Mouse (Mus musculus): ENCODE results near the gene H2-DMb1. TPM values are rescaled to one million over a fixed set of nuclear protein-coding genes. Genes with fewer than 3 reads are reported as not detected.

The H2-DMb1 gene
- polyA plus RNA-seq, 1 experiment: 322 TPM

DNA sequence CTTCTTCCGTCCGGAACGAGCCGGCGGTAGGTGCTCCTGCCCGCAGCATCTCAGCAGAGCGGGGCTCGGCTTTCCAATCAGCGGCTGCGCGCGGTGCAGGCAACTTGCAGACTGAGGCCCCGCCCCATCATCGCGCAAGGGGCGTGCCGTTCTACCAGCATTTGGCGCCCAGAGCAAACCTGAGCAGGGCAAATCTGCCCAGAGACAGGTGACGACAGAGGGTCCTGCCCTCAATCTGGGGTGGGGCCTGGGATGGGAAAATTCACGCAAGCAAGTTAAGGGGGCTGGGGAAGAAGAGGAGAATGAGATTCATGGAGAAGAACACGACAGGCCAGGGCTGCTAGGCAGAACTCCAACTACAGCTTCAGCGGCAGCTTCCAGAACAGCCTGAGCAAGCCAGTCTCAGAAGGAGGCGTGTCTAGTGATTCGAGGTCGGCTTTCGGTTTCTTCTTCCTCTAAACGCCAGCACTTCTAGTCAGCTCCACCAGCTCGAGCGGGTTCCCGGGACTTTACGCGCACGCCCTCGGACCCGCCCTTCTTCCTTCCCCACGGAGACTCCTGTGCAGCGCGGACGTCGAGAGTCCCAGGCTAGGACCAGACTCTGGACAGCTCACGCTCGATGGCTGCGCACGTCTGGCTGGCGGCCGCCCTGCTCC lies 34.5 kb downstream of the H2-DMb1 start, which contains the start of the genes Tap1 and Psmb9:
Tap1 (plus strand) TSS at position 293 of the 656 bp plus-strand sequence.
Psmb9 (minus strand) TSS at position 504 of the 656 bp plus-strand sequence.
- Histone ChIP-seq H3K36me3 (ENCODE audit: control insufficient read depth, insufficient read depth, low read length) (peaks cover 39% of the 10 kb centered on the region), H3K4me3 (ENCODE audit: extremely low read depth, insufficient read depth, insufficient read length) (peak within 1 kb of the TSS; percentile 90)
- no peak for TF ChIP-seq CTCF (IDR thresholded peaks at IDR 0.05; ENCODE audit: extremely low read depth, insufficient read depth, insufficient read length, insufficient replicate concordance)
- peak; percentile 91 for TF ChIP-seq POLR2A (IDR thresholded peaks at IDR 0.05; ENCODE audit: low read depth, low read length)

DNA sequence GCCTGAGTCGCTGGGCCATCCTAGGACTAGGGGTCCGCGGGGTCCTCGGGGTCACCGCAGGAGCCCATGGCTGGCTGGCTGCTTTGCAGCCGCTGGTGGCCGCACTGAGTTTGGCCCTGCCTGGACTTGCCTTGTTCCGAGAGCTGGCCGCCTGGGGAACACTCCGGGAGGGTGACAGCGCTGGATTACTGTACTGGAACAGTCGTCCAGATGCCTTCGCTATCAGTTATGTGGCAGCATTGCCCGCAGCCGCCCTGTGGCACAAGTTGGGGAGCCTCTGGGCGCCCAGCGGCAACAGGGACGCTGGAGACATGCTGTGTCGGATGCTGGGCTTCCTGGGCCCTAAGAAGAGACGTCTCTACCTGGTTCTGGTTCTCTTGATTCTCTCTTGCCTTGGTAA lies 35.1 kb downstream of the H2-DMb1 start:
- TF ChIP-seq POLR2A (IDR thresholded peaks at IDR 0.05; ENCODE audit: low read depth, low read length): no peak
- no peak for TF ChIP-seq CTCF (IDR thresholded peaks at IDR 0.05; ENCODE audit: extremely low read depth, insufficient read depth, insufficient read length, insufficient replicate concordance)
- Histone ChIP-seq H3K27me3 (ENCODE audit: control insufficient read depth, insufficient read depth, low read length) (no peaks in the 10 kb centered on the region), H3K36me3 (ENCODE audit: control insufficient read depth, insufficient read depth, low read length) (peaks cover 41% of the 10 kb centered on the region), H3K27ac (ENCODE audit: insufficient read depth, low read length) (peak overlapping the region; percentile 98), H3K4me1 (ENCODE audit: control insufficient read depth, insufficient read depth, insufficient read length) (peaks cover 21% of the 10 kb centered on the region; the same call in 1 of the 2 replicates), H3K4me3 (ENCODE audit: extremely low read depth, insufficient read depth, insufficient read length) (peak overlapping the region; percentile 90)
- WGBS: 0% methylated on average over 20 of the region's 20 CpGs
- no peak for DNase-seq (ENCODE audit: low read depth in 1 of 2, low spot score in 2 of 2)

More for the DNA sequence above, 34.5 kb downstream of the H2-DMb1 start, which contains the start of the genes Tap1 and Psmb9:
- H3K4me1 ChIP-seq (ENCODE audit: control insufficient read depth, insufficient read depth, insufficient read length): peaks cover 21% of the 10 kb centered on the region; the same call in 1 of the 2 replicates
- H3K27me3 ChIP-seq (ENCODE audit: control insufficient read depth, insufficient read depth, low read length): no peaks in the 10 kb centered on the region
- peak; percentile 97 to 100 for DNase-seq (ENCODE audit: low read depth in 1 of 2, low spot score in 2 of 2)
- H3K27ac ChIP-seq (ENCODE audit: insufficient read depth, low read length): peak within 1 kb of the TSS; percentile 98
- WGBS: under 1% methylated on average over 46 of the region's 46 CpGs

- Histone ChIP-seq H3K4me3 (ENCODE audit: extremely low read depth, insufficient read depth, insufficient read length) (peak overlapping the region; percentile 54), H3K4me1 (ENCODE audit: control insufficient read depth, insufficient read depth, insufficient read length) (peaks cover 21% of the 10 kb centered on the region; the same call in 1 of the 2 replicates), H3K27ac (ENCODE audit: insufficient read depth, low read length) (peak overlapping the region; percentile 38; the same call in 1 of the 2 replicates), H3K36me3 (ENCODE audit: control insufficient read depth, insufficient read depth, low read length) (peaks cover 39% of the 10 kb centered on the region), H3K27me3 (ENCODE audit: control insufficient read depth, insufficient read depth, low read length) (no peaks in the 10 kb centered on the region)
- 39% methylated on average over 6 of the region's 6 CpGs for WGBS
- DNase-seq (ENCODE audit: low read depth in 1 of 2, low spot score in 2 of 2): no peak
- no peak for TF ChIP-seq CTCF (IDR thresholded peaks at IDR 0.05; ENCODE audit: extremely low read depth, insufficient read depth, insufficient read length, insufficient replicate concordance)
- no peak for TF ChIP-seq POLR2A (IDR thresholded peaks at IDR 0.05; ENCODE audit: low read depth, low read length)
Measured at GRCm38 (mm10) chr17:34188986-34189385, 36.1 kb downstream of the H2-DMb1 start.

DNA sequence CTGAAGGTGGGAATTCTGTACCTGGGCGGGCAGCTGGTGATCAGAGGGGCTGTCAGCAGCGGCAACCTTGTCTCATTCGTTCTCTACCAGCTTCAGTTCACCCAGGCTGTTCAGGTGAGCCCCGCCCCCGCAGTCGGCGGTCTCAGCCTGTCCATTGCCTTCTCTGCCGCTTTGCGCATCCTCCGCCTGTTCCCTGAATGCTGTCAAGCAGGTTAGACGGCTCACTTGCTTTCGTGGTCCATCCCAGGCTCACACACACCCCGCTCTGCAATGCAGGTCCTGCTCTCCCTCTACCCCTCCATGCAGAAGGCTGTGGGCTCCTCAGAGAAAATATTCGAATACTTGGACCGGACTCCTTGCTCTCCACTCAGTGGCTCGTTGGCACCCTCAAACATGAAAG lies 40.0 kb downstream of the H2-DMb1 start:
- Histone ChIP-seq H3K27ac (ENCODE audit: insufficient read depth, low read length) (no peak overlapping the region), H3K4me1 (ENCODE audit: control insufficient read depth, insufficient read depth, insufficient read length) (peaks cover 14% of the 10 kb centered on the region; the same call in 1 of the 2 replicates), H3K4me3 (ENCODE audit: extremely low read depth, insufficient read depth, insufficient read length) (no peak overlapping the region), H3K36me3 (ENCODE audit: control insufficient read depth, insufficient read depth, low read length) (peaks cover 45% of the 10 kb centered on the region), H3K27me3 (ENCODE audit: control insufficient read depth, insufficient read depth, low read length) (no peaks in the 10 kb centered on the region)
- WGBS: 91% methylated on average over 16 of the region's 16 CpGs
- TF ChIP-seq POLR2A (IDR thresholded peaks at IDR 0.05; ENCODE audit: low read depth, low read length): no peak
- no peak for TF ChIP-seq CTCF (IDR thresholded peaks at IDR 0.05; ENCODE audit: extremely low read depth, insufficient read depth, insufficient read length, insufficient replicate concordance)
- DNase-seq (ENCODE audit: low read depth in 1 of 2, low spot score in 2 of 2): no peak

- TF ChIP-seq CTCF (IDR thresholded peaks at IDR 0.05; ENCODE audit: extremely low read depth, insufficient read depth, insufficient read length, insufficient replicate concordance) (no peak), POLR2A (IDR thresholded peaks at IDR 0.05; ENCODE audit: low read depth, low read length) (no peak)
Measured at GRCm38 (mm10) chr17:34193468-34193867, 40.6 kb downstream of the H2-DMb1 start.

DNA sequence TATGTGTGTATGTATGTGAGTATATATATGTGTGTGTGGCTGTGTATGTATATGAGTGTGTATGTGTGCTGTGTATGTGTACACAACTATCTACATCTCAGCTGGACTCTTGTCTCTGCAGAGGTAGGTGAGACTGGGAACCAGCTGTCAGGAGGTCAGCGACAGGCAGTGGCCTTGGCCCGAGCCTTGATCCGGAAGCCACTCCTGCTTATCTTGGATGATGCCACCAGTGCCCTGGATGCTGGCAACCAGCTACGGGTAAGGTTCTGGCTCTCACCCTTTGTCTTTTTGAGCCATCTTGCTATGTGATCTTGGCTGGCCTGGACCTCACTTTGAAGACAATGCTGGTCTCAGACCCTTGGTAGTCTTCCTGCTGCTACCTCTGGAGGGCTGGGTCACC lies 41.9 kb downstream of the H2-DMb1 start:
- TF ChIP-seq CTCF (IDR thresholded peaks at IDR 0.05; ENCODE audit: extremely low read depth, insufficient read depth, insufficient read length, insufficient replicate concordance): no peak
- TF ChIP-seq POLR2A (IDR thresholded peaks at IDR 0.05; ENCODE audit: low read depth, low read length): no peak
- Histone ChIP-seq H3K4me1 (ENCODE audit: control insufficient read depth, insufficient read depth, insufficient read length) (peaks cover 6% of the 10 kb centered on the region; the same call in 1 of the 2 replicates), H3K27me3 (ENCODE audit: control insufficient read depth, insufficient read depth, low read length) (no peaks in the 10 kb centered on the region), H3K36me3 (ENCODE audit: control insufficient read depth, insufficient read depth, low read length) (peaks cover 45% of the 10 kb centered on the region), H3K4me3 (ENCODE audit: extremely low read depth, insufficient read depth, insufficient read length) (no peak overlapping the region), H3K27ac (ENCODE audit: insufficient read depth, low read length) (0 out of 2 replicates have a peak overlapping the region, but pooled peaks have one; percentile 4)
- 81% methylated on average over 4 of the region's 4 CpGs for WGBS
- DNase-seq (ENCODE audit: low read depth in 1 of 2, low spot score in 2 of 2): no peak

More at GRCm38 (mm10) chr17:34193468-34193867, 40.6 kb downstream of the H2-DMb1 start:
- no peaks in the 10 kb centered on the region for H3K27me3 ChIP-seq (ENCODE audit: control insufficient read depth, insufficient read depth, low read length)
- DNase-seq (ENCODE audit: low read depth in 1 of 2, low spot score in 2 of 2): no peak
- peaks cover 14% of the 10 kb centered on the region; the same call in 1 of the 2 replicates for H3K4me1 ChIP-seq (ENCODE audit: control insufficient read depth, insufficient read depth, insufficient read length)
- H3K4me3 ChIP-seq (ENCODE audit: extremely low read depth, insufficient read depth, insufficient read length): no peak overlapping the region
- 86% methylated on average over 8 of the region's 8 CpGs for WGBS
- H3K36me3 ChIP-seq (ENCODE audit: control insufficient read depth, insufficient read depth, low read length): peaks cover 45% of the 10 kb centered on the region
- H3K27ac ChIP-seq (ENCODE audit: insufficient read depth, low read length): no peak overlapping the region
